Mouse (Mus musculus): ENCODE data around the gene Sema7a.

The Sema7a gene

DNA sequence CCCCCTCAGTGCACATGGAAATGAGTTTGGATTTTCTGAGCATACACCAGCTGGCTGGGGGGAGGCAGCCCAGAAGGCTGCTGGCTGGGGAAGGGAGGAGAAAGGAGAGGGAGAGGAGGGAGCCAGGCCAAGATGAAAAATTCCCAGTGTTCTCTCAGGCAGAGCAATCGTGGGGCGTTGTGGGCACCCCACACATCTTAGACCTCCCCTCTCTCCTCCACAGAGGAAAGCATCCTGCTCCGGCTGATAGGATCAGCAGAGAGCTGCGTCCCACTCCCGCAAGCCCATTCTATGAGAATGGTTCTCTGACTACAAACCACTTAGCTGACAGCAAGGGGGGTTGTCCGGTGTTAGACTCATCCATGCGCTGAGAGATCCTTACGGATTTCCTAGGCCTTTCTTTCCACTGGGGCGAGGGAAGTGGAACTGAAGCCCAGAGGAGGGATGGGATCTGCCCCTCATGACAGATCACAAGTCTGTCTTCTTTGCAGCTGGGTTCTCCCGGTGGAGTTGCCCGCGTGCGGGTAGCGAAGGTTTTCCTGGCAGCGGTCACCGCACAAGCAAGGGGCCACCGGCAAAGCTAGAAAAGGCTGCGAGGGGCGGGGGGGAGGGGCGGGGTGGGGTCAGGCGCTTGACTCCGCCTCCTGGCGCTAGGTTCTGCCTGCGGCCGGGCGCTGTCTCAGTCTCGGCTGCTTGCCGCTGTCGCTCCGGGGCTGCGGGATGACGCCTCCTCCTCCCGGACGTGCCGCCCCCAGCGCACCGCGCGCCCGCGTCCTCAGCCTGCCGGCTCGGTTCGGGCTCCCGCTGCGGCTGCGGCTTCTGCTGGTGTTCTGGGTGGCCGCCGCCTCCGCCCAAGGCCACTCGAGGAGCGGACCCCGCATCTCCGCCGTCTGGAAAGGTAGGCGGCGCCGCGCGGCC, at the start of gene Sema7a:
TSS of gene Sema7a (plus strand) at position 682 of the 918 bp plus-strand sequence.
- peak; percentile 90 for DNase-seq

DNA sequence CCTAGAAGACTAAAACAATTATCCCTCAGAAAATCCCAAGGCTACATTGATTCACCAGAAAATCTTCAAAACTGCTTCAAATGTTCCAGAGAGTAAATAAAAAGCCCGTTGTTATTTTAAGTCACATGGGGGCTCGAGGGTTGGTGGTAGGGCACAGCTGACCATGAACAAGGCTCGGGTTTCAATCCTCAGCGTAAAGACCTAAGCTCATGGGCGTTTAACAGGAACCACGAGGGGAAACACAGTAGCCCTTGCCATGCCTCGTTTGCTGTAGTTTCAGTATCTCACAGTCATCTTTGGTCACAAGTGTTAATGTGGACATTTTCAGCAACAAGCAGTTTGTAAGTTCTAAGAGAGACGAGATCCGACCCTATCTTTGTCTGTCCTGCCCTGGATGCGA, 39.4 kb upstream of the Sema7a start:
- DNase-seq, result no peak

- no peak for DNase-seq
These were observed 38.7 kb upstream of the Sema7a start for GRCm38 (mm10) chr9:57901197-57901596.

- DNase-seq, result no peak
These were observed 38.3 kb upstream of the Sema7a start for GRCm38 (mm10) chr9:57901601-57902000.

GRCm38 (mm10) chr9:57902132-57902531, 37.8 kb upstream of the Sema7a start:
- no peak for DNase-seq

- no peak for DNase-seq
These were observed 36.2 kb upstream of the Sema7a start for GRCm38 (mm10) chr9:57903589-57904249.

DNA sequence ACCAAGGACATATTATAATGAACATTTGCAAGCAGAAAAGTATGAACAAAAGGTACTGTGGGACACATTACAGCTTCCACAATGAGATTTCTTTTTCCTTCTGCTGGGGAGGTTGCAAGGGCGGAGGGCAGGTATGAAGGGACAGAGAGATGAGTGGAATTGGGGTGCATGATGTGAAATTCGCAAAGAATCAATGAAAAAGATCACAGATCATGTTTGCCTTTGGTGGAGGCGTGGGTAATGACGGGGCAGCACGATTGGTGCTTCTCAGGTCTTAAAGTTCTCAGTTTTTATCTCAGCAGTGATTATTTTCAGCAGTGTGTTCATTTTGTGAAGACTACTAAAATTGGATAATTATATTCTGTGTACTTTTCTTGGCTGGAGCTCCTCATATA, 35.7 kb upstream of the Sema7a start:
- DNase-seq, result no peak

DNA sequence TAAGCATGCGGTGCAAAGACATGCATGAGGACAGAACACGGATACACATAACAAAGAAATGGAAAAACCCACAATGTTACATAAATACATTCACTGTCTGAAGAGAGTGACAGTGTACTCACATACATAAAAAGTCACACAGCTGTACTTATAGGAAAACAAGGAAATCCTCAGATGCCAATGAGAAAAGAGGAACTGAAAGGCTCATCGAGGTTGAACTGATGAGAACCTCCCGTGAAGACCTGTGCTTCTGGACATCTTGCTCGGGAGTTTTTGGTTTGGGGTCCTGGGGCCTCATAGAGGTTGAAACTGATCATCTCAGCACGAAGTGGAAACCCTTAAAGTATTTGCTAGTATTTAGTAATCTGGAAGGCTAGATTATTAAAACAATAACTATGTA, 32.7 kb upstream of the Sema7a start:
- DNase-seq, result no peak

- DNase-seq, result peak; percentile 93
These were observed 29.4 kb upstream of the Sema7a start, which contains the start of gene Ubl7 for GRCm38 (mm10) chr9:57910254-57911160. Ubl7 (plus strand) TSS chr9:57910979.

DNA sequence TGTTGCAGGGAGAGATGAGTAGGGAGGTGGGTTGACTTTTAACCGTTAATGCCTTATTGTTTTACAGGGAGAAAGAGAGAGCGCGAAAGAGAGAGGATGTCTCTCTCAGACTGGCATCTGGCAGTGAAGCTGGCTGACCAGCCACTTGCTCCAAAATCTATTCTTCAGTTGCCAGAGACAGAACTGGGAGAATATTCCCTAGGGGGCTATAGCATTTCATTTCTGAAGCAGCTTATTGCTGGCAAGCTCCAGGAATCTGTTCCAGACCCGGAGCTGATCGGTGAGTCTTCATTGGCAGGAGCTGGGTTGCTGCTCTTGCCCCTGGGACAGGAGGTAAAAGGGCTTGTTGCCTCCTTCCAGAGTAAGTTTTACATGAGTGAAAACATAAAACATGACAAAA, 27.3 kb upstream of the Sema7a start:
- no peak for DNase-seq

GRCm38 (mm10) chr9:57921491-57922060, 18.3 kb upstream of the Sema7a start:
- DNase-seq, result peak; percentile 90

- DNase-seq, result peak; percentile 68
These were observed 17.5 kb upstream of the Sema7a start for GRCm38 (mm10) chr9:57922381-57922780.

DNA sequence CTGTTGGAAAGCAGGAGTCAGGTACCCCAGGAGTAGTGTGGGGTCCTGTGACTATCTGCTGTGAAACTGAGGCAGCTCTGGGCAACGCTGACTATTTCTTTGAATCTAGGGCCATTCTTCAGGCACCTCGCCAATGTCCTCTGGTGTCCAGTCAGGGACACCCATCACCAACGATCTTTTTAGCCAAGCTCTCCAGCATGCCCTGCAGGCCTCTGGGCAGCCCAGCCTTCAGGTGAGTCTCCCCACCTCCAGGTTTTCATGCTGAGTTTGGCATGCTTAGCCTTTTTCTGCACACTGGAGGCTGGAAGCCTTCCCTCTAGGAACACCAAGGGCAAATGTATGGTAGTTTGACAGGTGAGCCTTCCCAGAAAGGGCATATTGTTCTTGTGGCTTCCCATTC, 16.9 kb upstream of the Sema7a start:
- peak; percentile 54 for DNase-seq

GRCm38 (mm10) chr9:57931166-57931767, 8.6 kb upstream of the Sema7a start:
- DNase-seq, result no peak

DNA sequence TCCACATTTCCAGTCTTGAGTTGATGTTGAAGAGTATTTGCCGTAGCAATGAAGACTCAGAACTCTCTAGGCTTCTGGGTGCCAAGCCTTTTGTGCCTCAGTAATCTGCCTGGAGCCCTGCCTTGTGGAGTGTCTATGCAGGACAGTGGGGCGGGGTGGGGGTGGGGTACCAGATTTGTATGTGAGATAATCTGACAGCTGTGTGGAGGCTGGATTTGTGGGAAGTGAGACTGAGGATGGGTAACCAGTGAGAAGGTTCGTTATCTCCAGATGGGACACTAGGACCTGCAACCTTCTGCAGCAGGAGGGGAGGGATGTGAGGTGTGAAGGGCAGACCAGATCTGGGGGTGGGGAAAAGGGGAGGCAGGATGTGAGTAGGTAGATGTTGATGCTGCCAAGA, 7.7 kb upstream of the Sema7a start:
- DNase-seq, result no peak

DNA sequence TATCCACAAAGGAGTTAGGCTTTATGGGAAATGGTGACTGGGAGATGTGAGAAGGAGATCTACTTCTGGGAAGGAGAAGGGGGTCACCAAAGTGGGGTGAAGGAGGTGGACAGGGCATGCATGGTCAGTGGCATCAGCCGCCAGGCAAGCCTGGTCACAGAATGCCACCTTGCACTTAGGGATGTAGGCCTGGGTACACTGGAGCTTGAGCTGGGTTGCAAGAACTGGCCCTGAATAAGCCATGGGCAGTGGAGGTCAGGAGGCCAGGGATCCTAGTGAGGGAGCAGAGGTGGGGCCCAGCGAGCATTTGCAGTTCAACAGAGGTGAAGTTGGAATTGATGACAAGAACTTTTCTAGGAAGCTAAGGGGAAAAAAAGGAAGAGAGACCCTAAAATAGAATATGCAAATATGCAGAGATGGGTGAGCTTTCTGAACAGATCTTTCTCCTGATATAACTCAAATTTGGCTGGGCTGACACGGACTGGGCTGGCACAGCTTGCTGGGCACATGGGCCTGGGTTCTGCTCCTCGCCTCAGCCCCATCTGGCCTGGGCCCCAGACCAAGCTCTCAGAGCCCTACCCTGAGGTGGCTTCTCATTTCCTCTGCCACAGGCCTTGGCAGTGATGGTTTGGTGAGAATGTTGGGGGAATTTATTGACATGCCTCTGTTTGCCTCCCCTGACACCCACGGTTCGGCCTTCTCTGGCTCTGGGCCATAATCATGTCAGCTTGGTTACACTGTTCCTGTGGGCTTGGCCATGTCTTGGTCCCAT, 6.9 kb upstream of the Sema7a start:
- peak; percentile 94 for DNase-seq

DNA sequence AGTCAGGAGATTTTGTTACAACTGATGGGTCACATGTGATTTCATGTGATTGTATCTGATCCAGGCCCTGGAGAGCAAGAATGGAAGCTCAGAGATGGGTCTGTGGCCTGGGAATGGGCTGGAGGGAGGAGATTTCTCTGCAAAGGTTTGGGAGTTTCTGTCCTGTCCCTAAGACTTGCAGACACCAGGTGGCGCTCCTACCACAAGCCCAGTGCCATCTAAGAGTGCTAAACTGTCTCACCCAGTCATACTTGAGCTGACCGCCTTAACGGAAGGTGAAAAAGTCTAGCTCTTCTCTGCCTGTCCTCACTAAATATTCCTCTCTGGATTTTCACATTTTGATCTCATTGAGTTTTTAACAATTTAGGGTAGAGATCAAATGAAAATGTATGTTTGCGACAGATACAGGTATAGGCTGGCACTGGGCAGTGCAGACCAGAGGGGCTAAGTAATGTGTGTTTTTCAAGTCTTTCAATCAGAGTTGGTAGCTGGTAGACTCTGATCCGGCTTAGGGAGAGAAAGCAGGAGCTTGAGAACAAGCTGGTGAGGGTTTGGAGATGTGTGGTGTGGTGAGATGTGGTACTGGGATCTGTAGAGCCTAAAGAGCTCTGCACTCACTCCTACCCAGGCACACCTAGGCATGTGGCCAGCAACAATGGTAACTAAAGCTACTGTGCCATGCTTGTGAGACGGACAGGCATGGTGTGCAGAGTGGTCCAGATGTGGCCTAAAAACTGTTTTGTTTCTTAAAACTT, 4.1 kb upstream of the Sema7a start:
- DNase-seq, result peak; percentile 90

DNA sequence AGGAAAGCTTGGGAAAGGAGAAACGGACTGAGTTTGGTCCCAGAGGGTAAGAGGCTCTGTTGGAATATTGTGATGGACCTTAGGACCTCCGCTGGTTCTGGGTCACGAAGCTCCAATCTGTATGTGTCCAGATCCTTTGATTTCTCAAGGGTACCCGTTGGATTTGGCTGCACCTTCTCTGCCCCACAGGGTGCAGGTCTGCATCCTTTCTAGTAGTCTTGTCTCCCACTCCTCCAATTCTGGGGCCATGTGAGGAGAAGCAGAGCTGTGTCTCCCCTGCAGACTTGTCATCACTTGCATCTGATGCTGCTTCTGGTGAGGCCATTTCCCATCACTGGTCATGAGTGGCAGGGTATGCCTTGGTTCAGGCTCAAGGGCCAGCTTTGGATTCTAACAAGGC, 2.7 kb upstream of the Sema7a start:
- no peak for DNase-seq

GRCm38 (mm10) chr9:57937651-57938050, 2.3 kb upstream of the Sema7a start:
- peak; percentile 90 for DNase-seq

- DNase-seq, result peak; percentile 72
These were observed 1.5 kb upstream of the Sema7a start for GRCm38 (mm10) chr9:57938225-57939055.

Measured in cerebellum, adult 9-11 months (tissue).